Mouse (Mus musculus): ENCODE results near the gene Urm1.

DNA sequence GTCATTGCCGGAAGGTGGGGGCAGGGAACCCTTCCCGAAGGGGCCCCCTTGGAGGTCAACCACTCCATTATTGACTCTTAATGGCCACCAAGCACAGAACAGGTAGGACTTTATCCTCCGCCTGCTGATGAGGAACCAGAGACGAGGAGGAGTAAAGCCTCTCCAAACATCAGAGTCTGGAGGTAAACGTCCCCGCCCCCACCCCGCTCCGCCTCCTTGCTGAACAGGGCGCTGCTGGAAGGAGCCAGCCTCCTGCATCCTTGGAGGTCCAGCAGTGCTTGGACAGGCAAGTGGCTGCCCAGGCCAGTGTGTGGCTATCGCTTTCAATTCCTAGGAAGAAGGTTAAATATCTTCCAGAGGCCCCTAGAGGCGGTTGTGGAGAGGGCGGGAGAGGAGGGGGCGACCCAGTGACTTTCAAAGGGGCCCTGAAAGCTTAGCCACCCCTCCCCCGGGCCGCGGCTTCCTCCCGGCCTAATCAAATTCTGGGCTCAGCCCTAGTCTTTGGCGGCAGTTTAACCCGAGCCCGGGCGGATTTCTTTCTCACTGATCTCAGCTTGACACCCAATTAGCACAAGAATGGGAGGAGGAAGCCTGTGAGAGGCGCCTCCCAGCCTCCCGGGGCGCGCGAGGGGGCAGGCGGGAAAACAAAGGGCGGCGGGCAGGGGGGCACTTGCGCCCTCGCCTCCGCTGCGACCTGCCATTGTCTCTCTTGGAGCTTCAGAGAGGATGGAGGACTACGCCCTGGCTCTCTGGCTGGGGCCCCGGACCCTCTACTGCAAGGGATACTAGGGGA is at the start of gene Urm1:
- no peak for TF ChIP-seq GATA1 (IDR thresholded peaks at IDR 0.05; ENCODE audit: borderline replicate concordance, low read length)
- no peak for TF ChIP-seq CTCF (IDR thresholded peaks at IDR 0.05; ENCODE audit: low read depth, low read length)
- TF ChIP-seq POLR2AphosphoS5 (IDR thresholded peaks at IDR 0.05; ENCODE audit: insufficient replicate concordance, low read depth, low read length): no peak
